Mouse (Mus musculus): ENCODE results near the gene Gm2115. TPM values are rescaled to one million over a fixed set of nuclear protein-coding genes. Genes with fewer than 3 reads are reported as not detected.

Gene Gm2115
- total RNA-seq (2022) = 10 to 100 TPM; 29.6 to 51.9 (median 47.4) TPM

- DNase-seq = peak; percentile 42
Observed at GRCm38 (mm10) chr7:84528796-84529533, at the start of gene Gm2115. Gene Gm2115 (plus strand): TSS chr7:84528954.

- DNase-seq = no peak
Observed at GRCm38 (mm10) chr7:84483447-84484407, 45.0 kb upstream of the Gm2115 start.

- DNase-seq = no peak
Observed at GRCm38 (mm10) chr7:84486485-84486884, 42.3 kb upstream of the Gm2115 start.

- DNase-seq = no peak
Observed at GRCm38 (mm10) chr7:84503163-84503562, 25.6 kb upstream of the Gm2115 start.

- no peak for DNase-seq
Observed at GRCm38 (mm10) chr7:84518533-84519198, 10.1 kb upstream of the Gm2115 start.

GRCm38 (mm10) chr7:84521329-84521728, 7.4 kb upstream of the Gm2115 start:
- no peak for DNase-seq

GRCm38 (mm10) chr7:84522426-84522825, 6.3 kb upstream of the Gm2115 start:
- no peak for DNase-seq

- DNase-seq = no peak
Observed at GRCm38 (mm10) chr7:84526171-84526570, 2.6 kb upstream of the Gm2115 start.

- no peak for DNase-seq
Observed at GRCm38 (mm10) chr7:84532795-84533194, 4.0 kb downstream of the Gm2115 start.

- no peak for DNase-seq
Observed at GRCm38 (mm10) chr7:84534632-84535031, 5.9 kb downstream of the Gm2115 start.

GRCm38 (mm10) chr7:84544946-84545345, 16.2 kb downstream of the Gm2115 start:
- no peak for DNase-seq

- DNase-seq = no peak
Observed at GRCm38 (mm10) chr7:84546667-84547066, 17.9 kb downstream of the Gm2115 start.

GRCm38 (mm10) chr7:84551472-84551871, 22.7 kb downstream of the Gm2115 start:
- DNase-seq = no peak

- DNase-seq = no peak
Observed at GRCm38 (mm10) chr7:84555294-84555693, 26.5 kb downstream of the Gm2115 start.

GRCm38 (mm10) chr7:84557332-84557731, 28.6 kb downstream of the Gm2115 start:
- DNase-seq = no peak

GRCm38 (mm10) chr7:84560500-84560899, 31.7 kb downstream of the Gm2115 start:
- no peak for DNase-seq

- DNase-seq = no peak
Observed at GRCm38 (mm10) chr7:84564236-84564635, 35.5 kb downstream of the Gm2115 start.

GRCm38 (mm10) chr7:84566200-84566599, 37.4 kb downstream of the Gm2115 start:
- DNase-seq = no peak

- DNase-seq = no peak
Observed at GRCm38 (mm10) chr7:84577034-84577433, 48.3 kb downstream of the Gm2115 start.

GRCm38 (mm10) chr7:84578841-84579240, 50.1 kb downstream of the Gm2115 start:
- DNase-seq = no peak

GRCm38 (mm10) chr7:84579769-84580168, 51.0 kb downstream of the Gm2115 start:
- DNase-seq = no peak

- DNase-seq = no peak
Observed at GRCm38 (mm10) chr7:84585086-84585485, 56.3 kb downstream of the Gm2115 start.

Measured in adrenal gland, adult 8-10 months (tissue).